Mouse (Mus musculus): ENCODE measurements around the gene Cdnf. TPM values are rescaled to one million over a fixed set of nuclear protein-coding genes. Genes with fewer than 3 reads are reported as not detected.

The Cdnf gene
- polyA plus RNA-seq (2012; rRNA removed) = 0.27 and 0.34 TPM in 2 replicates

DNA sequence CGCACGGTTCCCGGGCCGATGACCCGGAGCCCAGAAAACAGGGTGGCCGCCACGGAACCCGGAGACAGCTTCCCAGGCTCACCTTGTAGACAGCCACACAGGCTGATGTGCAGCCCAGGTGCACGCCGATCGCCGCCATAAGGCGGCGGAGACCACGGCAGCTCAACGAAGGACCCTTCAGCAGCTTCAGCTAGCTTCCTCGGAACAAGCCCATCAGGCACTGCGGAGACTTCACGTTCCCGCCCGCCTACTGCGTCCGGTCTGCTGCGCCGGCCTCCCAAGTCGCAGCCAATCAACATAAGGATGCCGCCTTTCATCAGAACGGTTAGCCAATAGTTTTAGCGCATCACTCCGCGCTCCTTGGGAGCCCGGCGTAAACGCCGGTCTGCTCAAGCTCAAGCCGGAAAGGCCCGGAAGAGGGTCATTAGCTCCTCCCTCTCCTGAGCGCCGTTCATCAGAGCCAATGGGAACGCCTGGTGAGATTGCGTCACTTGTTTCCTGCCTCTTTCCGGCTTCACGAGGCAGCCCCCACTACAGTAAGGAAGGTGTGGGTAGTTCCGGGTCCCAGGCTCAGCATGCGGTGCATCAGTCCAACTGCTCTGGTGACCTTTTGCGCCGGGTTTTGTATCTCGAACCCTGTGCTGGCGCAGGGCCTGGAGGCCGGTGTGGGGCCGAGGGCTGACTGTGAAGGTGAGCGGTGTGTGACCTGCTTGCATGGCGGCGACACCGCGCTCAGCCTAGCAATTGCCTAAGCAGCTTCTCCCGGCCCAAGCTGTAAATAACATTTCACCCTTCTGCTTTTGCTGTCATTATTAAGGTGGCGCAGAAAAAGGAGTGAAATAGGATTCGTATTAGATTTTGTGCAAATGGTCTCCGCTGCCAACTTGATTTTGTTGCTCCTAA lies at the start of gene Cdnf, which contains the start of the genes Gm45902 and Hspa14:
Gene Cdnf, plus strand, starts transcription at position 479 of the 903 bp plus-strand sequence.
Gene Gm45902, minus strand, starts transcription at position 239 of the 903 bp plus-strand sequence.
Gene Hspa14, minus strand, starts transcription at position 263 of the 903 bp plus-strand sequence.

DNA sequence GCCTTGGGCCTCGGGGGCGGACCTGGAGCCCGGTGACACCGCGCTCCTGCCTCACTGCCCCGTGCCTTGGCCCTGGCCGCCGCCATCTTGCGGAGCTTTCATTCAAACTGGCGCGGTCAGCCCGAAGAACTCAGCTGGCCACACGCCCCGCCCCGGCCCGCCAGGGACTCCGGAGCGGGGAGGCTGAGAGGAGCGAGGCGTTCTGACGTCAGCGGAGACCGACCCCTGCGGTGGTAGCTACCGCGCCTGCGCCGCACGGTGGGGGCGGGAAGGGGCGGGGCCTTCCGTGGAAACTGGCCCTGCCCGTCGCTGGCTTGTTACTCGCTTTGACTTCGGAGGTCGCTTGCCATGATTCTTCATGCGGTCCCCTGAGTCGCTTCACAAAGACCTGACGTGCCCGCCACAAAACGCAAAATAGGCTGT lies 38.0 kb upstream of the Cdnf start, which contains the start of gene Suv39h2:
Gene Suv39h2, minus strand, starts transcription at position 171 of the 423 bp plus-strand sequence.

DNA sequence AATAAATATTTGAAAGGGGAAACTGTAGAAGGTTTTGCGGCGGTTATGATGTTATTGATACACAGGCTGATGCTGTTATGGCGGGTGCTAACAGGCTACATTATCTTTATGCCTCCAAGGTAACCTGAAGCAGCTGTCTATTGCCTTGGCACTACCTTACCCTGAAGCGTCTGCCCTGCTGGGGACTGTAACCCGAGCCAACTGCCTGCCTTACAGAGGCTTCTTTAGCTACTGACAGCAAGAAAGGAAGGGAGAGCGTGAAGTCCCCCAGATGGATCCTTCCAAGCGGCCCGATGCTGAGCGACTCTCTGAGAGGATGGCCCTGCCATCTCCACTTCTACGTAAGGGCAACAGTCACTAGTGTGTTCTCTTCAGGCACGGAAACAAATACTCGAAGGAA lies 57.4 kb downstream of the Cdnf start, which contains the start of gene Fam107b:
Gene Fam107b, plus strand, starts transcription at position 303 of the 400 bp plus-strand sequence.

Other genes starting within 250 kb of the Cdnf start
- gene Nmt2, start 228.8 kb upstream of the Cdnf start, polyA plus RNA-seq (2012; rRNA removed) = 3.0 and 3.9 TPM in 2 replicates
- gene Rpp38, start 180.4 kb upstream of the Cdnf start, polyA plus RNA-seq (2012; rRNA removed) = 1.7 and 2.5 TPM in 2 replicates
- gene Acbd7, start 176.9 kb upstream of the Cdnf start, polyA plus RNA-seq (2012; rRNA removed) = not detected in 2 replicates
- gene Olah, start 115.8 kb upstream of the Cdnf start, polyA plus RNA-seq (2012; rRNA removed) = not detected in 2 replicates
- gene Meig1, start 90.4 kb upstream of the Cdnf start, polyA plus RNA-seq (2012; rRNA removed) = not detected in 2 replicates
- 2.3 and 2.5 TPM in 2 replicates for gene Dclre1c, start 88.9 kb upstream of the Cdnf start, polyA plus RNA-seq (2012; rRNA removed)
- gene Suv39h2, start 38.0 kb upstream of the Cdnf start, polyA plus RNA-seq (2012; rRNA removed) = 1.5 and 2.6 TPM in 2 replicates
- gene Gm45902, start 240 bp upstream of the Cdnf start, polyA plus RNA-seq (2012; rRNA removed) = 0.83 and 1.2 TPM in 2 replicates
- 15.9 and 17.4 TPM in 2 replicates for gene Hspa14, start 216 bp upstream of the Cdnf start, polyA plus RNA-seq (2012; rRNA removed)
- 13.1 and 15.1 TPM in 2 replicates for gene Fam107b, start 57.5 kb downstream of the Cdnf start, polyA plus RNA-seq (2012; rRNA removed)

Measured in colon, adult 2 months (tissue).